Mouse (Mus musculus): Measurements from ENCODE around the gene Cdh13.
"Not testable (repeated sequence)": the region's sequence is repeated elsewhere in the genome, so short reads cannot be mapped to it uniquely, and the experiment has no call there.

Gene Cdh13

DNA sequence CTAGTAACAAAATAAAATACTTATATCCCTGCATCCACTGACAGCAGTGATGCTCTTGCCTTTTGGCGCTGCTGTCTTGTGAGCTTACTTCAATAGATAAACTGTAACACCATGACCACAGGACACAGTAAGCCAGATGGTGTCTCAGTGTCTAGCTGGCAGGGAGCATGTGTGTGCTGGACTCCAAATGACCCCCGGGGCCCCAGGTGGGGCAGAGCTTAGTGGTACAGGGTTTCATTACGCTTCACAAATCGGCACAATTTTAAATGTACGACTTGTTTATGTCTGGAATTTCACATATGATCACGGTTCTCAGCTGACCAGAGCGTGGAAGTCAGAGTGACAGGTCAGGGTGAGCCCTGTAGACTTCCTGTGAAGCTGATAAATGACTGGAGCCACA lies 980.2 kb downstream of the Cdh13 start:
- no peak for DNase-seq (ENCODE audit: low spot score)

DNA sequence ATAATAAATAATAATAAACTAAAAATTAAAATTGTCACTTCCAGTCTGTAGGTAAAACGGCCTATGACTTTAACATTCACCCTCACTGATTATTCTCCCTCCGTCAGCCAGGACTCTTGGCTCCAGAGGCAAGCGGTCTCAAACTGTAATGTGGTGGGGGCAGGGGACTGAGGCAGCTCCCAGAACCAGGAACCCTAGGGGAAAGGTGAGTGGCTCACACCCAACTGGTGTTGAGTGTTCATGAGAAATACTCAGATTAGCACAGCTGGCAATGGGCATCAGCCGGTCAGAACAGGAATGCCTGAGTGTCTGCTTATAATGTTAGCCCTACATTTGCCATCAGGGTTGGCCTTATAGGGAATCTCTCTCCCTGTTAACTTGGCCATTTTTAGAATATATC lies 982.8 kb downstream of the Cdh13 start:
- no peak for DNase-seq (ENCODE audit: low spot score)

DNA sequence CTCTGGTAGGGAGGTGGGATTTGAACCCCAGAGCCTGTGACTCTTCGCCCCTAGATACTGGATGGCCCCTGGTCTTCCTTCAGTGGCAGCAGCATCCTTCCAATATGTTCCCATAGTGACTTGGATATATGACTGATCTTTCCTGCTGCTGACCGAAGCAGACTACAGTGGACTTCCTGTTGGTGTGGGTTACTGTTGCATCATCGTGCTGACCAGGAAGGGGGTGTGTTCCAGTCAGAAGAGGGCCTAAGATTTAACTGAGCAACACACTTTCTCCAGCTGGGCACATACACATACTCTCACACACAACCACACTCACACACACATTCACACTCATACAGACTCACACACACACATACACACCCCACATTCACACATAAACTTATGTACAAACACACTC lies 986.0 kb downstream of the Cdh13 start:
- no peak for DNase-seq (ENCODE audit: low spot score)

DNA sequence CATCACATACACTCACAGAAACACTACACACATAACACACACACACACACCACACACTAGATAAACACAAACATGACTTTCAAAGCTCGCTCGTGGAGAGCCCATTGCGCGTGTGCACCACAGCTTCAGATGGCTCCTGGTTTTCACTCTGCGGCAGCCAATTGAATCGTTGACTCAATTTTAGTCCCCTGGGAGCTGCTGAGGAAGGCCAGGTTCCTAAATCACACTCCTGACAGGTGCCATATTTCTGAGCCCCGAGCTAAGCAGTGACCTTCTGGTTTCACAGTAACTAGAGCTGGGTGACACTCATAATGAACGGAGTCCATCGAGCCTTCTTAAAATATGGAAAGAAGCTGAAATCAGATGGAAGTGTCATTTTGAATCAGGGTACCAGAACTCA lies 986.8 kb downstream of the Cdh13 start:
- no peak for DNase-seq (ENCODE audit: low spot score)

DNA sequence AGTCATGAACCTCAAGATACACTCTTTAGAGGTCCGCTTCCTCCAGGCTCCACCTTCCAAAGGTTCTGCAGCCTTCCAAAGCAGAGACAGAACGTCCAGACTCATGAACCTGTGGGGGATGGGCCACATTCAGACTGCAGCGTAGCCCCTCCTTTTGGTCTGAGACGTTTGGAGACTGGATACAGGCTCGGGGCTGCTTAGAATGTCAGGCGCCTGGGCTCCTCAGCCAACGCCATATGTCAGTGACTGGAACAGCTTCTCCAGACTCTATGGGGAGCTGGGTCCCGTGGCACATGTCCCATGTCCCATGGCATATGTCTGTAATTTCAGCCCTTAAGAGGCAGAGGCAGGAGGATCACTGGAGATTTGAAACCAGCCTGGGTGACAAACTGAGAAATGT lies 989.4 kb downstream of the Cdh13 start:
- DNase-seq (ENCODE audit: low spot score), result no peak

DNA sequence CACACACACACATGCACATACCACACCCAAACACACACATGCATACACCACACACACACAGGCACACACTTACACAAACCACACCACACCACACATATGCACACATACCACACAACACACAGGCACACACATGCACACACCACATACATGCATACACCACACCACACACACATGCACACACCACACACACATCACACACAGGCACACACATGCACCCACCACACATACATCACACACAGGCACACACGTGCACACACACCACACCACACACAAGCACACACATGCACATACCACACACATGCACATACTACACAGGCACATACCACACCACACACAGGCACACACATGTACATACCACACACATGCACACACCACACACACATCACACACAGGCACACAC lies 991.9 kb downstream of the Cdh13 start:
- no peak for DNase-seq (ENCODE audit: low spot score)

DNA sequence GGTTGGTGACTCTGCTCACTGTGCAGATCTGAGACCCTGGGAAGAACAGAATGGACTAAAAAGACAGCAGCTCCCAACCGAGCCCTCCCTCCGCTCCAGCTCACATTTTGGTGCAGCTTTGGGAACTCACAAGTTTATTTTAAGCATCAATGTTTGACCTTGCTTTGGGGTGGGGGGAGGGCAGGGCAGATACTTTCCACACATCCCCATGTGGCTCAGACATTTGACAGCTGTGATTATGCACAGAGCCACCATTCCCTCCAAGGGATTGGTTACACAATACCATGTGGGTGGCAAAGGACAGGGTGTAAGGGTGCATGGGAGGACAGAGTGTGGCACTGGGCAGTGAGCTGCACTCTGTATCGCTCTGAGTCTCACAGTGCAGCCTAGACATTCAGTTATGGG lies 993.5 kb downstream of the Cdh13 start:
- no peak for DNase-seq (ENCODE audit: low spot score)

DNA sequence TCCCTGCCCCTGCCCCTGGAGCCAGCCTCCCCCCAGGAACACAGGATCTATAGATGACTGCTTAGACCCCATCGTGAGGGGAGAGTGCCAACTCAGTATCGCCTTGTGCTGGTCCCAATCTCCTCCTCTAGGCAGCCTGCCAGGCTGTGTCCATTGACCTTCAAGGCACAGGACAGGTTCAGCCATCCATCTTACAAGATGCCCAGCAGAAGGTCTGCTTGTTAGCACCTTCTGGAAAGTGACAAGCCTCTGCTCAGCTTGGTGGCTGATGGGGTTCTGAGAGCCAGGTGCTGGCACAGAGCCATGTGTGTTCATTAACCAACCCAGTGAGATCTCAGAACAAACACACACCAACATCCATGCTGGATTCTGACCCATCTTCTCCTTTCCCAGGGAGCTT lies 998.2 kb downstream of the Cdh13 start:
- DNase-seq (ENCODE audit: low spot score), result no peak

DNA sequence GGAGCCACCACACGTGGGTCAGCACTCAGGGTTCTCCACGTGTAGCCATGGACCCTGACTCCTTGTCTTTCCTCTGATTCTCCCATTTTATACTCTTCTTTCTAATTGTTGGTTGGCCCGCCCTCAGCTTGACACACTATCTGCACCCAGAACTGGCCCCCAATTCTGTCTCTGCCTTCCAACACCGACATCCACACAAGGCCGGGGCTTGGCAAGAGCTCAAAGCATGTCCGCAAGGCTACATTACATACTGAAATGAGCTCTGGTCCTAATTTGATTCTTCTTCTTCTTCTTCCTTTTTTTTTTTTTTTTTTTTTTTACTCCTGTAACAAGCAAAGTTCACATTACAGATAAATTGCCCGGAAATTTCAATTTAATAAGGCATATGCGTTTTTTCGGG lies 1001.0 kb downstream of the Cdh13 start:
- no peak for DNase-seq (ENCODE audit: low spot score)

DNA sequence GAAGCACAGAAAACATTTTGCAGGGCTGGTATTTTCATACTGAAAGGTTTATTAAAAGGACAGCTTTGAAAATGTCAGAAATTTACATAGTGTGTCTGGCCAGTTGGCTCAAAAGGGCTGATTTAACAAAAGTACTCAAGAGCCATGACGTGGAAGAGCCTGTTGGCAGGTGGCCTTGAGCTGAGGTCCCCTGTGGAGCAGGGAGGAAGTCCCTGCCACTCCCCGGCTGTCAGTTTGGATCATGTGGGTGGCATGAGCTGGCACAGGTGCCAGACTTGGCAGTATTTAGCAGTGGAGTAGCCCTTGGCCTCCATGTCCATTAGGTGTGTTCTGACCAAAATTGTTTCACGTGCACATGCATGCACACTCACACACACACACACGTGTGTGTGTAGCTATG lies 1001.4 kb downstream of the Cdh13 start:
- DNase-seq (ENCODE audit: low spot score), result no peak

DNA sequence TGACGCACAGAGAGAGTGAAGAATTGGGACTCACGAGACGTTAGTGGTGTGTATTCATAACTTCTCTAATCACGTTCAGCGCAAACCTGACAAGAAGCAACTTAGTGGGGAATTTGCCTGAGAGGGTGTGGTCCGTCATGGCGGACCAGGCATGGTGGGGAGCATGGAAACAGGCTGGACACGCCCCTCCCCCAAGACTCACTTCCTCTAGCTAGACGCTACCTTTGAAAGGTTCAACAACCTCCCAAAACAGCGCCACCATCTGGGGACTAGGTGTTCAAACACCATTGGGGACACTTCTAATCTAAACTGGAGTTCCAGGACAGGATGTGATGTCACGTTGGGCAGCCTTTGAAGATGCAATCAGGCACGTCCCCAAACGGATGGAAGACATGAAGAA lies 1011.9 kb downstream of the Cdh13 start:
- no peak for DNase-seq (ENCODE audit: low spot score)

DNA sequence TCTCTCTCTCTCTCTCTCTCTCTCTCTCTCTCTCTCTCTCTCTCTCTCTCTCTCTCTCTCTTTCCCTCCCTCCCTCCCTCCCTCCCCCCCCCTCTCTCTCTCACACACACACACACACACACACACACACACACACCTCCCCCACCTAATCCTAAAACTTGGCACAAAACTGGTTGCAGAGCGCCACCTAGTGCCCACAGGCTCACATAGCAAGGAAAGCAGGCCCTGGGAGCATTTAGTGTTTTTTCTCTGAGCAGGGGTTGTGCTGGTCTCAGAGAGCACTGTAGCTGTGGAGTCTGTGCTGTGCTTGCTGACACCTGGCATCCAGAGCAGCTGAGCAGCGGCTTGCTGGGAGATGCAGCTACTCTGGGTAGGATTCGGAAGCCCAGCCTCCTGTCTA lies 1014.2 kb downstream of the Cdh13 start:
- DNase-seq (ENCODE audit: low spot score), result not testable (repeated sequence)

DNA sequence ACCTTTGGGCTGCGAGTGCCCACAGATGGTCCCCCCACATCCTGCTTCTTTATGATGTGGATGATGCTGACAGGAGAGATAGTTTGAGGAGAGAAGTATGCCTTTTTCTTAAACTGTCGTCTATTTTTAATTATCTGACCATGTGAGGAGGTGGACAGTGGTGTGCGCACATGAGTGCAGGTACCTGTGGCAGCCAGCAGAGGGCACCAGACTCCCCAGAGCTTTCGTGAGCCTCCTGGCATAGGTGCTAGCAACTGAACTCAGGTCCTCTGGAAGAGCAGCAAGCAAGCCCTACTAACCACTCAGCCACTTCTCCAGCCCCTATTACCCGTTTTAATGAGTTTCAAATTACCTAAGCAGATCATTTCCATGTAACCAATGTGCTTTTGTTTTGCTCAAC lies 1016.8 kb downstream of the Cdh13 start:
- no peak for DNase-seq (ENCODE audit: low spot score)

DNA sequence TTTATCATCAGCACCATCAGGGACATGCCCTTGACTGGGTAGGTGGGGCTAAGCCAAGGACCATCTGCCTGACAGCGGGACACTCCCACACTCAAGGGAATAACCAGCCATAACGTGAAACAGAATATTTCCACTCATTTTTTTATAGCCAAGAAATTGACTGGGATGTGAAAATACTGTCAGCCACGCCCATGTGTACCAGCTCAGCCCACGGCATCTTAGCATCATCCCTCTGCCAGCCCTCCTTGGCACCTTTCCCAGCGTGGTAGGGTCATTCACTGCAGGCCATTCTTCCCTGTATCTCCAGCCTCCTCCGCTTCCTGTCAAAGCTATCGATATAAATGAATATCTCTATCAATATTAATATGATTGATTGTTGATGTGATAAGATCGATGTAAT lies 1020.7 kb downstream of the Cdh13 start:
- DNase-seq (ENCODE audit: low spot score), result no peak

DNA sequence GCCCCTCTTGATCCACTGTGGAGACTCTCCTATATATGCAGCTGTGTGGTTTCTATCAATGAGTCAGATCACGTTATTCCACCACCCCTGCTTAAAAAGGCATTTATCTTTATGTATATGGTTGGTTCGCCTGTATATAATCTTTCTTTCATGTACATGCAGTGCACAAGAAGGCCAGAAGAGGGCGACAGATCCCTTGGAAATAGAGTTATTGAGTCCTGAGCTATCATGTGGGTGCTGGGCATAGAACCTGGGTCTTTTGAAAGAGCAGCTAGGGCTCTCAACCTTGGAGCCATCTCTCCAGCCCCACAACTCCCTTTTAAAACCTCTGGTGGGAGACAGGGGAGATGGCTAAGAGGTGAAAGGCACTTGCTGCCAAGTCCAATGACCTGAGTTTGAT lies 1027.9 kb downstream of the Cdh13 start:
- DNase-seq (ENCODE audit: low spot score), result no peak

DNA sequence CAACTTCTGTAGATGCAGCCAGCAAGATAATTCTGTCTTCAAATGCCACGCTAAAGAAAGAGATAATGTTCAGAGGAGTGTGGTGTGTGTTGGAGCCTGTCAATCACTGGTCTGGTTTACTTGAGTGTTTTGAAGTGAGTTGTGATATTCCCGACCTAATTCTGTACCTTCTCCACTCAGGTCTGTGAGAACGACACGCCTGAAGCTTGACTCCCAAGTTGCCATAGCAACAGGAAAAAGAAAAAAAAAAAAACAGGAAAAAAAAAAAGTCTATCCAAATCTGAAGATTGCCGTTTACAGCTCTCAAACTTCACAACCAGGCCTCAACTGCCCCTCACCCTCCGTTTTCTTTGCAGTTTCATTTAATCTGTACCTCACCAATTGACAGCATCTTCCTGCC lies 1039.7 kb downstream of the Cdh13 start:
- DNase-seq (ENCODE audit: low spot score), result no peak

DNA sequence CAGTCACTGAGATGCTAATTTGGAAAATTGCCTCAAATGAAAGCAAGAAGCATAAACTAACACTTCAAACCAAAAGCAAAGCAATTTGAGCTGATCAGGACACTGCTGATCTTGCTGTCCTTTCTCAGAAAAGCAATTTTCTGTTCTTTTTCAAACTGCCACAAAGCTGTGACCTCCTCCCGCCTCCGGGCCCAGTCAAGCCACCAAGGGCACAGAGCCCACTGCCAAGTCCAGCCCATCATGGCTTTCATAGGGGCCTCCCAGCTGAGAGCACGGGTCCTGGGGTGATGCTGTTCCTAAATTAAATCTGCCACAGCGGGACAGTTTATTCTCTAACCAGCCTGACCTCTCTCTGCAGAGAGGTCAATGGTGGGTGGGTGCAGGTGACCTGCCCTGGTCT lies 1056.0 kb downstream of the Cdh13 start:
- DNase-seq (ENCODE audit: low spot score), result no peak

DNA sequence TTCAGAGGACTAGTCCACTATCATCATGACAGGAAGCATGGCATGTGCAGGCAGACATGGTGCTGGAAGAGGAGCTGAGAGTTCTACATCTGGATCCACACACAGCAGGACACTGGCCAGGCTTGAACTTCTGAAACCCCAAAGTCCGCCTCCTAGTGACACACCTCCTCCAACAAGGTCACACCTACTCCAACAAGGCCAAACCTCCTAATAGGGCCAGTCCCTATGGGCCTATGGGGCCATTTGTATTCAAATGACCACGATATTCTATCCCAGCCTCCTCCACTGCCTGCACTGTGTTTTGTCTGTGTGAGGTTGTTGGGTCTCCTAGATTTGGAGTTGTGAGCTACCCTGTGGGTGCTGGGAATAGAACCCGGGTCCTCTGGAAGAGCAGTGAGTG lies 1060.1 kb downstream of the Cdh13 start:
- DNase-seq (ENCODE audit: low spot score), result no peak

DNA sequence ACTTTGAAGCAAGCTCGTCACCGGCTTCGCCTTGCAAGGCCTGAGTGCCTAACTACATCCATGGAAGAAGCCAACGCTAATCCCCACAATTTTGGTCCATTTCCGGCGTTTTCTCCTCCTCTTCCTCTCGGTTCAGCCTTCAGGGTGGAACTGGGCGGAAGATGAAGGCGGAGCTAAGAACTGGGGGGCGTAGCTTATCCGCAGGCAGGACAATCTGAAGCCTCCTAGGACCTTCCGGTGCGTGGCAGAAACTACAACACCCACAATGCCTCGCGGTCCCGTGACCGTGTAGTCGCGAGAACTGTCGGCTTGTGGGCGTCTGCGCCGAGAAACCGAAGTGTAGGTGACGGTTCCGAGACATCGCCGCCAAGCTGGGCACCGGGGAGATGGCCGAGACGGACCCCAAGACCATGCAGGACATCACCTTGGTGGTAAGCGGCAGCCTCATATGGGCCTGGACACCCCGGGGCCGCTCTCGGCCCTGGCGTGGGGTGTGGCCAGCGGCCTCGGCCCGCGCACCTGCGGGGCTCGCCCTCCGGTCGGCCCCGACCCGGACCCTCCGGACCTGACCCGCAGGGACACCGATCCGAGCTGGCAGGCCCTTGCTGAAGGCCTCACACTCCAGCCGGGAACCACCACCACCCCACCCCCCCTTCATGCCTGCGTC lies 1060.8 kb downstream of the Cdh13 start, which contains the start of gene Hsbp1:
Gene Hsbp1, plus strand, starts transcription at position 299 of the 667 bp plus-strand sequence.
- DNase-seq (ENCODE audit: low spot score), result peak; percentile 93

DNA sequence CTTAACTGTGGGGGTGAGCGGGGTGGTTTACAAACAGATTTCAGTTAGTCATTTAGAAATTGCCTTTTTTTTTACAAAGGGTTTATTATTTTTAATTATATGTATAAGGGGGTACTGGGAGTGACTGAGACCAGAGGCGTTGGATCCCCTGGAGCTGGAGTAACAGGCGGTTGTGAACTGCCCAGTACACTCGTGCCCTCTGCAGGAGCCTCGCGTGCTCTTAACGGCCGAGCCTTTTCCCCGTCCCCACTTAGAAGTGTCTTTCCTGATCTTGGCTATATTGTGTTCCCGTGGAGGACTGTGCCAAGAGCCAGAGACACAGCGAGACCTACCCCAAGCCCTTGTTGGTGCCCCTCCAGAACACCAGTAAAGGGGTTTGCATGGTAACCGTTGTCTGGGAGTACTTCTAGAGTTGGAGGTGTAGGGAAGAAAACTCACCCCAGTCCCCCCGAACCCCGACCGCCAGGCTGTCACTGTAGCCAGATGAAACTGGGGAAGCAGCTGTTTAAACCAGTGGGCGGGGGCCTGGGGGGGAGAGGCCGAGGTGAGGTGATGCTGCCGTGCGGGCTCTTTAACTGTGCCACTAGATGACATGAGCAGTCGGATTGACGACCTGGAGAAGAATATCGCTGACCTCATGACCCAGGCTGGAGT lies 1061.6 kb downstream of the Cdh13 start:
- no peak for DNase-seq (ENCODE audit: low spot score)

DNA sequence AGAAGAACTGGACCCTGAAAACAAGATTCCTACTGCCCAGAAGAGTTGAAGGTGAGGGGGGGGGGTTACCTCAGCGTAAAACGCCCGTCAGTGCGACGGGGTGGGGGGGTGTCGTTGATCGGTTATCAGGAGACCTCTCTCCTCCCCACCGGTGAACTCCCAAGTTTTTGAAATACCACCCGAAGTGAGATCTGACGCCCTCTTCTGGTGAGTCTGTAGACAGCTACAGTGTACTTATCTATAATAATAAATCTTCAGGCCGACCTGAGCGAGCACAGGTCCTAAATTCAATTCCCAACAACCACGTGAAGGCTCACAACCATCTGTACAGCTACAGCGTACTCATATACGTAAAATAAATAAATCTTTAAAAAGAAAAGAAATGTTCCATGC lies 1062.1 kb downstream of the Cdh13 start:
- DNase-seq (ENCODE audit: low spot score), result no peak

DNA sequence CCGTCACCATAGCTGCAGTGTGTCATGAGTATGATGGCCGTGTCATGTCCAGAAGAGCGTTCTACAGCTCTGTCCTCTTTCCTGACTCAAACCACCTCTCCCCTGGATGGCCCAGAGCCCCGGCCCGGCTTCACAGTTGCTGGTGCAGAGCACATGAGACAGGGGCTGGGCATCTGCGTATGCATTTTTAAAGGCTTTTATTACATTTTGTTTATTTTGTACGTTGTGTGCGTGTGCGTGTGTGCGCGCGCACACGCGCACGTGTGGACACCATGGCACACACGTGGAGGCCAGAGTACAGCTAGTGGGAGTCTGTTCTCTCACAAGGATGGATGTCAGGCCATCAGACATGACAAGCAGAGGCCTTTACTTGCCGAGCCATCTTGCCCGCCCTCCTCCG lies 1068.1 kb downstream of the Cdh13 start:
- DNase-seq (ENCODE audit: low spot score), result no peak

DNA sequence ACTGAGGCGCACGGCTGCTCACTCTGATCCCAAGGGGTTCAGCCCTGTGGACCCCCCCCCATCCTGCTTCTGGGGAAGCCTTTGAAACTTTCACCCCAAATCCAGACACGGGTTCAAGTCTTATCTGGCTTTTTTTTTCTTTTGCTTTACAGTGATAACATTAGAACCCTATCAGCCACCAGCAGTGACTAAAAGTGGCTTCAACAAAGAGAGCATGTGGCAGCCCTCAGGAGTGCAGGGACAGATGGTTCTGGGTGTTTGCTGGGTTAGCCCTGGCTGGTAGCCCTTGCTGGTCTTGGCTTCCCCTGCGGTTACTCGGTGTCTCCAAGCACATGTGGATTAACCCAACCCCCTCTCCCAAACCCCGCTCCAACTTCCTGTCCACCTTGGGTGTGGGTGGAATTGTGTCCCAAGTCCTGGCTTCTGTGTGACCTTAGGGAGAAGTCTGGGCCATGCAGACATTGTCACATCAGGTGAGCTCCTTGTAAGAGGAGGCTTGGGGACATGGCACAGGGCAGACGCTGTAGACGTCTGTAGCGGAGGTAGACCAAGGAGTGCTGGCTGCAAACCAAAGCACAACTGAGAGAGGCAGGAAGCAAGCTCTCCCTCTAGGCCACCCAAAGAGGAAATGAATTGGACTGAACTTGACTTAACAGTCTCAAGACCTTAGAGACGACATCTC lies 1069.6 kb downstream of the Cdh13 start:
- no peak for DNase-seq (ENCODE audit: low spot score)

DNA sequence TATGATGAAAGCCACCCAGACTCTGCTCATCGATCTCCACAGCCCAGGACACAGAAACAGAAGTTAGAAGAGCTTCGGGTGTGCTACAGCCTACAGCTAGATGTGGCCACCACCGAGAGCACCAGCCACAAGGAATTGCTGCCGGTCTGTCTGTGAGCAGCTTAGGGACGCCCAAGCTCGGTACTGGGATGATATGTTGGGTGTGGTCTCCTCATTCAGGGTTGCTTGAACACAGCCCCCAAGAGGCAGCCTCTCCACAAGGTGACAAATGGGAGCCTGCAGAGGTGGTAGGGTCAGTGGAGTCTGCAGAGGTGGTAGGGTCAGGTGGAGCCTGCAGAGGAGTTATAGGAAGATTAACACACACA lies 1070.1 kb downstream of the Cdh13 start:
- no peak for DNase-seq (ENCODE audit: low spot score)

Measured in urinary bladder, postnatal 10 days (tissue).